Mouse (Mus musculus) erythroblast, embryonic 14.5 days (primary cell): Measurements from ENCODE around the gene Hist1h4k.

Source experiments
- GATA1 ChIP-seq: IDR thresholded peaks from 2 replicates; pipeline ENCODE4 v1.6.1; 2012; ENCODE audit warnings: low read length, inconsistent platforms, mixed read lengths
- TAL1 ChIP-seq: IDR thresholded peaks from 3 replicates; pipeline ENCODE4 v1.6.1; 2012; ENCODE audit warnings: low read length, inconsistent platforms, mixed read lengths

- 0 out of 2 replicates have a peak, but pooled peaks have one; percentile 13 for TF ChIP-seq GATA1
- TF ChIP-seq TAL1: no peak
Measured at GRCm38 (mm10) chr13:21779767-21780731, 29.7 kb upstream of the Hist1h4k start, which contains the start of gene Hist1h1b.
